Mouse (Mus musculus): ENCODE measurements around the gene Upb1.

DNA sequence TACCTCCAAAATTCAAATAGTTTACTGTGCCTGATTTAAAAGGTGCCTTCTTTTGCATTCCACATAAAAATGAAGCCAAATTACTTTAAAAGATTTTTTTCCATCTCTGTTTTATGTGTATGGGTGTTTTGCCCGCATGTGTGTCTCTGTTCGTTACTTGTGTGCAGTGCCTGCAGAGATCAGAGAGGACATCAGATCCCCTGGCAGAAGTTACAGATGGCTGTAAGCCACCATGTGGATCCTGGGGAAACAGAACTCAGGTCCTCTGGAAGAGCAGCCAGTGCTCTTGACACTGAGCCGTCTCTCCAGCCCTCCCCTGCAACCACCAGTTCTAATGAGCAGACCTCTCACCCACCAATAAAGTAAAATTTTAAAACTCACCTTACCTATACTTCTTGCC lies 61.8 kb downstream of the Upb1 start:
- TF ChIP-seq CTCF (IDR thresholded peaks at IDR 0.05; ENCODE audit: insufficient read depth, low read depth, low read length) (no peak), POLR2A (IDR thresholded peaks at IDR 0.05; ENCODE audit: insufficient read depth, low read depth, low read length) (no peak)
